Mouse (Mus musculus) heart, adult 11 months (tissue): Measurements from ENCODE around the gene Dmrtc1c2.
A peak's percentile ranks its signal among the peaks of the same experiment; 100 is the strongest.
"Not testable (repeated sequence)": the region's sequence is repeated elsewhere in the genome, so short reads cannot be mapped to it uniquely, and the experiment has no call there.

Experiments
- DNase-seq: peaks from one replicate; pipeline ENCODE4 v3.0.0; 2022

Dmrtc1c2 gene

GRCm38 (mm10) chrX:102854516-102854915 lies at the start of gene Dmrtc1c2:
TSS of gene Dmrtc1c2 (minus strand) at chrX:102854616.
- DNase-seq: not testable (repeated sequence)

DNA sequence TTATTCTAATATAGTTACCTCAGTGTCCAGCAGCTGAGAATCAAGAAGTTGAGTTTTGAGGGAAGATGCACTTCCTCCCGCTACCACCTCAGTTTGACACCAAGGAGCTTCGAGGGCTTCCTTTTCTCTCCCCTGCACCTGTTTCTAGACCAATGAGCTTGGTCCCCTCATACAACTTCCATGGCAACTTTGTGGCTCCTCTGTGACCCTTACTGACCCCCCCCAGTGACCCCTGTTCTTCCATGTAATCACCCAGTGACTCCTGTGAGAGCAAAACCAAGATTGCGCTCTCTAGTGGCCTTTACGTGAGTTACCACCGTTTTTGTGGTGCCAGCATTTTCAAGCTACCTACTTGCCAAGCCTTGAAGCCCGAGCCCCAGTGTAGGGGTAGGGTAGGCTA lies 13.5 kb upstream of the Dmrtc1c2 start, which contains the start of gene 1700031F05Rik:
TSS of gene 1700031F05Rik (minus strand) at position 101 of the 400 bp plus-strand sequence.
- DNase-seq: no peak

DNA sequence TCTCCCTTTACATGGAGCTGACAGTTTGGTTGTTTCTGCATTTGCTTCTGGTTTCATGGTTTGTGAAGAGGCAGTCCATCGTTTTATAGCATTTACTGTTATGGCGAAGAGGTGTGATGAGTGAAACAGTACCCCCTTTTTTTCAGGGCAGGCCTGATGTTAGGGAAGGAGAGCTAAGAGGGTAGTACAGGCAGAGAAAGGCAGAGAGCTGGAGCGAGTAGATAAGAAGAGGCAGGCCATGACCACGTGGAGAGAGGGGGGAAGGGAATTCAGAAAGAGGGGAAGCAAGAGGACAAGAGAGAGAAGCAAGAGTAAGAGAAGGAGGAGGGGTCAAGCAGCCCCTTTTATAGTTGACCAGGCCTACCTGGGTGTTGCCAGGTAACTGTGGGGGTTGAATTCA lies 42.1 kb downstream of the Dmrtc1c2 start:
- DNase-seq: peak; percentile 18

DNA sequence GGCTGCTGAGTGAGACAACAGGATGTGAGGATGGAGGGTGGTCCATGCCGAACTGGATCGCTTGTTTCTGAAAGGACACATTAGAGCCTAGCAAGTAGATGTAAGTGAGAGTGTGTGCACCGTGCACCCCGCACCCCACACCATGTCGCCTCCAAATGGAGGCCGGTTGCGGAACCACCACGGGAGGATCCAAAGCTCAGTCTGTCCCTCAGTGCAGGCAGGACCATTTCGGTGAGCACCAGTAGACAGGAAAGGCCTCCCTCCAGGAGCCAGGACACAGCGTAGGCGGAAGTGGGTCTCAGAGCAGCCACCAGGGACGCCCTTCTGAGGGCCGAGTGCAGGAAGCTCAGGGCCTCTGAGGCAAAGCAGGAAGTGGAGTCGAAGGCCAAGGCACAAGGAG lies 51.8 kb downstream of the Dmrtc1c2 start, which contains the start of gene Dmrtc1c1:
TSS of gene Dmrtc1c1 (plus strand) at position 301 of the 400 bp plus-strand sequence.
- DNase-seq: not testable (repeated sequence)
